Mouse (Mus musculus) right cerebral cortex, postnatal 36 days (tissue): Measurements from ENCODE around the gene Xpo6.
A peak's percentile ranks its signal among the peaks of the same experiment; 100 is the strongest.

ENCODE experiments used
- DNase-seq, 2 experiments: peaks; one replicate each; pipeline ENCODE4 v3.0.0; 2022; ENCODE audit warnings: low spot score in 2 of 2, mixed read lengths in 1 of 2

Gene Xpo6

DNA sequence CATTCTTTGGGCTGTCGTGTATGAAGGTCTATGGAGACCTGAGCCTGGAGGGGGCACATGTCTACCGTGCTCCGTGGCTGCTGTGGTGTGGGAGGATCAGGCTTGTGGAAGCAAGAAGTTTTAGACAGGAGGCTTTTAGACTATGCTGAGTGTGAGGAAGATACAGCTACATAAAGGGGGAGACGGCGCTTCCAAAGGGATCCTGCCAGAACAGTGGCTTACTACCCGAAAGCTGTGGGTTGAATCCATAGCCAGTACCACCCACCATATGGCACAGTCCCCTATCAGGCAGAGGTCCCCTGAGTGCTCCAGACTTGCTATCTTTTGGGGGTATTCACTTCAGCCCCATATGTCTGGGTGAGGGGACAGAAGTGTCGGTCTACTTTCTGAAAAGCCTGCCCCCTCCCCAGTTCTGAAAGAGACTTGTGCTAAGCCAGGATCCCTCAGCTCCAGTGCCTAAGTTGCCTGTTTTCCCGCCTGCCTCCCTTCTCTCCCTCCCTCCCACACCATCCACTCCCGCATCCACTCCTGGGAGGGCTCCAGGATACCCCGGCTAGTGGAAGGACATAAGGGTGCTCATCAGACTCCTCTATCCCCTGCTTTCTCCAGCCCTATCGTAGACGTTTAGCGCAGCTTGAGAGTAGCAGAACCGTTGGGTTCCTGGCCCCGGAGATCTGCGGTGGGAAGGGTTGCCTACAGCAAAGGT, 119.2 kb downstream of the Xpo6 start:
- peak in 1 of 2 experiments; percentile 47 for DNase-seq

DNA sequence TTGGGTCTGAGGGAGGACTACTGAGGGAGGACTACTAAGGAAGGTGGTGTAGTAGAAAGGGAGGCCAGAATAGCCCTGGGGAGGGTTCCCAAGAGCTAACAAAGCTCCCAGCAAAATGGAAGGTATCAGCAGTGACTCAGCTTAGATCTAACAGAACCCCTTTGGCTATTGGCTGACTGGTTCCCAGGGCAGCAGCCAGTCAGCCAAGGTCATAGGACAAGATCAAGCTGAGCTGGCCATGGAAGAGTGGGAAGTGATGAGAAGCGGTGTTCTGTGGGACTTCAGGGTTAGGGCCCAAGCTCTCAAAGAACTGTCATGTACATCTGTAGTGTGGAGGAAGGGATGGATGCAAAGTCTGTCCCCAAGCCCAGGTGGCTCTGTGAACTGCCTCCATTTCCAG, 123.4 kb downstream of the Xpo6 start:
- no peak for DNase-seq

DNA sequence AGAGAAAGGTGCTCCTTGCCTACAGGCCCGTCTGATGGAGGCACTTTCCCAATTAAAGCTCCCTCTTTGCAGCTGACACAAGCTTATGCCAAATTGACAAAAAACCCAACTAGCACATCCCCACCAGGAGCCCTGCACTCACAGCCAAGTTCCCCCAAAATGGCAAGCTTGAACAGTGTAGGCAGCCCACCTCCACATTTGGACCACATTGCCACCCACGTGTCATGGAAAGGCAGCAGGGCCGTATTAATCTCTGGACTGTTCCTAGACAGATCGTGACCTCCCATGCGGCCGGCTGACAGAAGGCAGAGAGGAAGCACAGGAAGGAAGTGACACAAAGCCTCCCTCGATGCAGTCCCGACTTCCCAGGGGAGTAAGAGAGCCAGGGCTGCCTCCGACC, 125.2 kb downstream of the Xpo6 start:
- no peak for DNase-seq

DNA sequence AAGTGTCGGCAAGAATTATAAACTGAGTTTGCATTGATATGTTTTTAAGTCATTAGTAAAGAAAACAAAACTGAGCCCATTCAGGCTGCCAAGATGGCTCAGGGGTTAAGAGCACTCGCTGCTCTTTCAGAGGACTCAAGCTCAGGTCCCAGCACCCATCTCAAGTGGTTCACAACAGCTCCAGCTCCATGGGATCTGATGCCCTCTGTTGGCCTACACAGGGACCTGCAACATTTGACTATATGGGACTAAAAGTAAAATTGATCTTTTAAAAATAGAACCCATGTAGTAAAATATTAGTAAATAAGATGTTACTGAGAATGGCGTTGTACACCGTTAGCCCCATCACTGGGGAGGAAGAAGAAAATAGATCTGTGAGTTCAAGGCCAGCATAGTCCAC, 130.0 kb downstream of the Xpo6 start:
- no peak for DNase-seq

DNA sequence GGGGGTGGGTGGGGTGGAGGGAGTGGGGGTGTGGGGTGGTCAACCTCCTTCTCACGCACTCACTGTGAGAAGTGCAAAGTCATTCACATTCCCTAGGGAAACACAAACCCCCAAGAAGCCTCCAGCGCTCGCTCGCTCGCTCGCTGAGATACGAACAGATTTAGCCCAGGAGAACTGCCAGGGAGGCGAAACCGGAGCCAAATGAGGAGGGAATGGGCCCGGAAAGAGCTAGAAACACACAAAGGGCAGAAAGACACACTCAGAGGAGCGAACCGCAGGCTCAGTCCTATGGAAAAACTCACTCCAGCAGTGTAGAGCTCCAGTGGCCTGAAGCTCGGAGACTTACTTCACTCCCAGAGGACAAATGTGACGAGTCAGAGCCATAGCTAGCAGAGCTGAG, 133.5 kb downstream of the Xpo6 start:
- no peak for DNase-seq

DNA sequence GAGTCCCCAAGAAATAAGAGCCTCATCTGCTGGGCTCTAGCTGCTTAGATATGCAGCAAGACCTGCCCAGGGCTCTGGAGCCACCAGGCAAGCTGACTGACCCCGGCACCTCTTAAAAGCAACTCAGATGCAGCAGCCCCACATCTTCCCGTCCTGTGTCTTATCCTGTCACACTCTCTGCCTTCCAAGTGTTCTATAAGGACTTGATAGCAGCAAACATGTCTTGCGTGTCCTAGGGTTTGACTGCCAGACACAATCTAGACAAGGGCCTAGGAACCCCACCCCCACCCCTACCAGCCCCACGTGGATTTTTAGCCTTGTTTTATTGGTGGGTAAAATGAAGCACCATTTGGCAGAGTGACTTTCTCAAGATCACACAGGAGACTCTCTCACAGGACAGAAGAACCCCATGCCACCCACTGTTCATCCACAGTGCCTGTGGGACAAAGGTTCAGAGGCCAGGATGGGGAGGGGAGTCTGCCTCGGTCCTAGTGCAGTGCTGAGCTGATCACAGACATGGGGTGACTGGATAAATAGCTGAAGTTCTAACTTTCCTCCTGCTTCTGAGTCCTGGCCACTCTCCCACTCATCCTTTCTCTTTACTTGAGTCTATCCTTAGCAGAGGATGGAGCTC, 134.9 kb downstream of the Xpo6 start:
- DNase-seq, result no peak

DNA sequence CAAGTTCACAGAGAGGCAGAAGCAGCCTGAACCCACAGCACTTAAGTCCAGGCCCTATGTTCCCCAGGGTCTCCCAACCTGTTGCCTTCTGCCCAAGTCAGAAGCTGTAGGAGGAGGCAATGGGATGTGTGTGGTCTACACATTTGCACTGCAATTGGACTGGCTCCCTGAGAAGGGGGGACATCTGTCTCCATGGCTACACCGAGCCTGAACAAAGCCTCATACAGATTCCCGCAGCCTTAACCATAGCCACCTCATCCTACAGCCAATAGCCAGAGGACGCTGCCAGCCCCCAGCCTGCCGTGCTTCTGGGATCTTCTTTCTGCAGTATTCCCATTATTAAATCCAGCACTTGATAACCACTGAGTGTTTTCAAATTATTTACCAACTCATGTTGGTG, 138.1 kb downstream of the Xpo6 start:
- DNase-seq, result no peak

DNA sequence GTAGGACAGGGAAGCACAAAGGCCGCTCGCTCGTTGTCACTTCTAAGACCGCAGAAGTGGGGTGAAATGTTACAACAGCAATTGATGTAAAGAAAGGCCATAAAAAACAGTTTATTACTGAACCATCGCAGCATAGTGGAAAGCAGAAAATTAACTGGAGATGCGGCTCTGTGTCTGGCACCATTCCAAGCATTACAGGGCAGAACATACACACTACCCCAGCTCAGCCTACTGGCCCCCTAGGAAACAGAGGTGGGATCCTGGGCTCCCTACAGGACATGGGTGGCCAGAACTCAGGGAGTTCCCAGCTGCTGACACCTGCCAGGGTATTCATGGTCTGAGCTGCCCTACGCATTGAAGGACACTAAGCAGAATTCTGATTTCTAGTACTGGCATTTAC, 141.4 kb downstream of the Xpo6 start:
- no peak for DNase-seq

DNA sequence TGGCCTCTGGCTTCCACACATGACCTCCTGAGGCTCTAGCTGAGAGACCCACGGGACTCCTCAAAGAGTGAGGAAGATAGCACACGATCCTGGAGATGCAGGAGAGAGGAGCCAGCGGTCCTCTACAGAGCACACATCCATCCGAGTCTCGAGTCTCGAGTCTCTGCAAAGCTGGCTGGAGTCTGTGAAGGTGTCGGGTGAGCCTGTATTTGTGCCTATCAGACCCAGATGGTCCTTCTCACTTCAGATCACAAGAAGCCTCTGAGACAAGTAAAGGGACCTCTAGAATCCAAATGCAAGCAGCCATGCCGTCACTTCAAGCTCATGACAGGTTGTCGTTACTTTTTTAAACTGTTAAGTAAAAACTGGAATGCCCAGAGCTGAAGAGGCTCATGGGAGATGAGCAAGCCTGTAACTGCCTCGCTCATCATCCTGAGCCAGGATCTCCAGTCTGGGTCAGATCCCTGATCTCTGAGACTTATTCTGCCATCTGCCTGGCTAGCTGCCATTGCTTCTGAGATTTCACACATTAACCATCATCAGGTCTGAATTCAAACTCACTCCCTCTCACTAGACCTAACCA, 142.9 kb downstream of the Xpo6 start:
- DNase-seq, result no peak

DNA sequence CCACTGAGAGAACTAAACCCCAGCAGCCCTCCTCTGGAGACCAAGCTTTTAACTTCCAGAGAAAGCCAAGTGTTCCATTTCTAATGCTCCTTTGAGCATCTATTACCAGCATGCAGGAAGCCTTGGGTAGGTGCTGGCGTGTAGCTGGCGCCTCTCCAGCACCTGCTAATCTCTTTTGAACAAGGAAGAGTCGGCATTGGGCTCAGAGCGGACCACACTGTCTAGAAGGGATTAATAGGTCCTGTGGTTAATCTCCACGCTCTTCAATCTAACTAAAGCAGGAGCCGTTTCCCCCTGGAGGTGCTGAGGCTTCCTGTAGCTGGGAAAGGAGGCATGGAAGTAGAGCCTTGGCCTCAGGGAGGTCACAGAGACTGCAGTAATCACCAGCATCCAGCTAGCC, 145.7 kb downstream of the Xpo6 start:
- no peak for DNase-seq

DNA sequence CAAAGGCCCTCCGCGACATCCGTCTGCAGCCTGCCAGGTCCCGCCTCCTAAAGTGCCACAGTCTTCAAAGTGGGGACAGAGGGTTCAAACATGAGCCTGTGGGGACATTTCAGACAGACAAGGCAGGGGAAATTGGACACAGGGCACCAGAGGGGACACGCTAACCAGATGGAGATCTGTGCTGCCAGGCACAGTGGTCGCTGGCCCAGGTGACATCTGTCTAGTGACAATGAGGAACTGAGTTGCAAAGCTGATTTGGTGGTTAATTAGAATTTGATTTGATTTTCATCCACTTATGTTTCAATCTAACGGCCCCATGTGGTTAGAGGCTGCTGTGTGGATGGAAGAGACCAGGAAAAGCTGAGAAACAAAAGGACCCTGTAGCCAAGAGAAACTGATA, 146.7 kb downstream of the Xpo6 start:
- no peak for DNase-seq

DNA sequence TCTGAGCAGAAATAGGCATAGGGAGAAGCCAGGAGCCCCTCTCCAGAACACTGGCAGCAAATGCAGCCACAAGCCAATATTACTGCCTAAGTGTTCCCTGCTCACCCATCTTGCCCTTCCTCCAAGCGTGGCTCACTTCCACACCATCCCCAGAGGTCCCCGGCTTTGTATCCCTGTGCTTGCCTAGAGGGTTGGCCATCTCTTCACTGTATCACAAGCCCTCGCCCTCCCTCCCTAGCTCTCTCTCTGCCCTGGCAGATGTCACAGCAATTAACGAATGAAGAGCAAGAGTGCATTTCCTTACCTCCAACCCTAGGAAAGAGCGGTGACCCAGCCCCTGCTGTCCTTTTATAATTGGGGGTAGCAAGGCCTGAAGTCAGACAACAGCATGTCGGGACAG, 148.4 kb downstream of the Xpo6 start:
- no peak for DNase-seq
